Mouse (Mus musculus): Measurements from ENCODE around the gene Cux1. TPM values are rescaled to one million over a fixed set of nuclear protein-coding genes. Genes with fewer than 3 reads are reported as not detected.

Gene Cux1
- polyA plus RNA-seq, 1 experiment from 2014 or later = 117 TPM

DNA sequence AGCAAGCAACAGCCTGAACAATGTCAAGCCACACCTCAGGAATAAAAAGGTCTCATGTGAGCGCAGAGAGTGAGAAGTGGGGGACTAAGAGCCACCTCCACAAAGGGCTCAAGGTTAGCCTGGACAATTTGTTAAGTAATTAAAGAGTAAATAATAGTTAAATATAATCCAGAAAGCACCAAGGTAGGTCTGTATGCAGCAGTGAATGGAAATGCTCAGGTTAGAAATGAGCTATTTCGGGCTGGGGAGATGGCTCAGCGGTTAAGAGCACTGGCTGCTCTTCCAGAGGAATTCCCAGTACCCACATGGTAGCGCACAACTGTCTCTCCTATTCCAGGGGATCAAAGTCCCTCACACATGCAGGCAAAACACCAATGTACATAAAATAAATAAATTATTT lies 59.7 kb downstream of the Cux1 start:
- H3K9me3 ChIP-seq (ENCODE audit: control insufficient read depth, low read length) = no peaks in the 10 kb centered on the region
- no peak overlapping the region for H3K9ac ChIP-seq (ENCODE audit: low read length)
- ATAC-seq (ENCODE audit: low read depth) = no peak
- H3K4me2 ChIP-seq (ENCODE audit: low read depth, low read length) = no peak overlapping the region
- H3K4me1 ChIP-seq (replicated peaks; ENCODE audit: control insufficient read depth, insufficient read depth, low read length) = peaks cover 27% of the 10 kb centered on the region
- WGBS = 79% methylated on average over 4 of the region's 4 CpGs
- H3K4me3 ChIP-seq (ENCODE audit: low read length) = no peak overlapping the region
- no peak overlapping the region for H3K27ac ChIP-seq (ENCODE audit: low read length)
- H3K36me3 ChIP-seq (ENCODE audit: control insufficient read depth, insufficient read depth, low read length) = no peaks in the 10 kb centered on the region
- H3K27me3 ChIP-seq (ENCODE audit: control insufficient read depth, insufficient read depth, low read depth, low read length) = no peaks in the 10 kb centered on the region

DNA sequence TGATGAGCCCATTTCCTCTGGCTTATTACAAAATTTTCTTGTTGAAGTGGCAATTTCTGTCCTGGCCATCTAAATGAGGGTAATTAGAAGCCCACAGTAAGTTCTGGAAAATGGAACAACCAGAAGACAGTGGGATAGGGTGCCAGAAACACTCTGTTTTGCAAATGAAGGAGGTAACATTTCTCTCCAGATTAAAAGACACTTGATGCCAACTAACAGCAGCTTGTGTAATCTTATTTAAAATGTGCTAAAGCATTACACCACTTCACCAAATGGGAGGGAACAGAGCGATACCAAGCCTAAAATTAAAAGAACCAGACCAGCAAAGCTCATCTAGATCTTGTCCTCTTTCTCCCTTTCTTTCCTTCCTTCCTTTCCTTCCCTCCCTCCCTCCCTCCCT lies 61.0 kb downstream of the Cux1 start:
- no peak for ATAC-seq (ENCODE audit: low read depth)
- no peak overlapping the region for H3K4me3 ChIP-seq (ENCODE audit: low read length)
- H3K9ac ChIP-seq (ENCODE audit: low read length) = no peak overlapping the region
- no peak overlapping the region for H3K27ac ChIP-seq (ENCODE audit: low read length)
- H3K4me1 ChIP-seq (replicated peaks; ENCODE audit: control insufficient read depth, insufficient read depth, low read length) = peaks cover 28% of the 10 kb centered on the region
- no peak overlapping the region for H3K4me2 ChIP-seq (ENCODE audit: low read depth, low read length)
- no peaks in the 10 kb centered on the region for H3K36me3 ChIP-seq (ENCODE audit: control insufficient read depth, insufficient read depth, low read length)
- H3K9me3 ChIP-seq (ENCODE audit: control insufficient read depth, low read length) = no peaks in the 10 kb centered on the region
- H3K27me3 ChIP-seq (ENCODE audit: control insufficient read depth, insufficient read depth, low read depth, low read length) = no peaks in the 10 kb centered on the region
- WGBS = 69% methylated on average over 1 of the region's 1 CpGs

DNA sequence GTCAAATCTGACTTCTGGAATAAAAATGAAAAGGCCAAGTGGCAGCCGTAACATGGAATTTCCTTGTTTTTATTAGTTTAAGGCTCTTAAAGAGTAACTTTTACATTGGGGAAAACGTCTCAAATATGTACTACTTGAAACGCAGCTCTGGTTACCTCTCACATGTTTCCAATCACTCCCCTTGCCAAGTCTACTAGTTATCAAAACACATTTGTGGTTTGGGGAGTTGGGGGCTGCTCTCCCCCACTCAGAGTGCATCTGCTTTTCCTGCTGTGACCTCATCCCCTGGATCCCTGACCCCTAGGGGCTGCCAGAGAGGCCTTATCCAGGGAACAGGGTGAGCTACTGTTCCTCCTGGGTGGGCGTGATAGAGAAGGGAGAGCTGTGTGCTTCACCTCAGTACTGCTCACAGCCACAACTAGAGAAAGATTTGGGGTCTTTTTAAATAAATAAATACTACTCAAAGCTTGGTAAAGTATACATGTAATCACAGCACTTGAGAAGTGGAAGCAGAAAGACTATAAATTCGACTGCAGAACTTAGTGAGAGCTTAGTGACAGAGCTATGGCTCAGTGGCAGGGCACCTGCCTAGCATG lies 64.7 kb downstream of the Cux1 start:
- H3K27ac ChIP-seq (ENCODE audit: low read length) = 0 out of 2 replicates have a peak overlapping the region, but pooled peaks have one; percentile 16
- no peaks in the 10 kb centered on the region for H3K36me3 ChIP-seq (ENCODE audit: control insufficient read depth, insufficient read depth, low read length)
- no peak for ATAC-seq (ENCODE audit: low read depth)
- H3K27me3 ChIP-seq (ENCODE audit: control insufficient read depth, insufficient read depth, low read depth, low read length) = no peaks in the 10 kb centered on the region
- WGBS = 22% methylated on average over 5 of the region's 5 CpGs
- H3K4me1 ChIP-seq (replicated peaks; ENCODE audit: control insufficient read depth, insufficient read depth, low read length) = peaks cover 49% of the 10 kb centered on the region
- no peak overlapping the region for H3K9ac ChIP-seq (ENCODE audit: low read length)
- no peak overlapping the region for H3K4me3 ChIP-seq (ENCODE audit: low read length)
- H3K9me3 ChIP-seq (ENCODE audit: control insufficient read depth, low read length) = no peaks in the 10 kb centered on the region
- H3K4me2 ChIP-seq (ENCODE audit: low read depth, low read length) = no peak overlapping the region

DNA sequence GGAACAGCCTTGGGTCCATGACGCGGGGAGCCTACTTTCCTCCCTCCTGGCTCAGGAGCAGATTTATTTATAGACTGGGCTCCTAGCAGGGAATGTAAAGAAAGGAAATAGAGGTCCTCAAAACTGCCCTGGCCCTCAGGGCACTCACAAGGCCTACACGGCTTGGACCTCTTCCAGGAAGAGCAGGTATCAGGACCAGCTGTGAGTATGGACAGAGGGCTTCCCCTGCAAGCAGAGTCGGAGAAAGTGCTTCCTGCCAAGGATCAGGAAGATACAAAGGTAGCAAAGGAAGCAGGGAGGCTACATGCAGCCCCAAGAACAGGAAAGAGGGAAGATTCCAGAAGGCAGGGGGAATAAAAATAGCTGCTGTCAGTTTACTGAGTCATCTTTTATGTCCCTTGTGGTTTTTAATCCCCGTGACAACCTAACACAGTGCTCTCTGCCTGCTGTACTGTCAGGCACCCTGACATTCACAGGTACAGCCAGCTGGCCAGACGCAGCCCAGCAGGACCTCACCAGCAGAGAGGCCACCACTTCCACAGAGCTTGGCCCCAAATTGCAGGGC lies 66.9 kb downstream of the Cux1 start:
- Histone ChIP-seq H3K9ac (ENCODE audit: low read length) (no peak overlapping the region), H3K27ac (ENCODE audit: low read length) (peak overlapping the region; percentile 15; the same call in 1 of the 2 replicates), H3K9me3 (ENCODE audit: control insufficient read depth, low read length) (no peaks in the 10 kb centered on the region), H3K4me1 (replicated peaks; ENCODE audit: control insufficient read depth, insufficient read depth, low read length) (peaks cover 47% of the 10 kb centered on the region), H3K27me3 (ENCODE audit: control insufficient read depth, insufficient read depth, low read depth, low read length) (no peaks in the 10 kb centered on the region), H3K4me3 (ENCODE audit: low read length) (no peak overlapping the region), H3K4me2 (ENCODE audit: low read depth, low read length) (no peak overlapping the region), H3K36me3 (ENCODE audit: control insufficient read depth, insufficient read depth, low read length) (no peaks in the 10 kb centered on the region)
- WGBS = 28% methylated on average over 6 of the region's 6 CpGs
- peak; percentile 36; the same call in 1 of the 2 replicates for ATAC-seq (ENCODE audit: low read depth)

DNA sequence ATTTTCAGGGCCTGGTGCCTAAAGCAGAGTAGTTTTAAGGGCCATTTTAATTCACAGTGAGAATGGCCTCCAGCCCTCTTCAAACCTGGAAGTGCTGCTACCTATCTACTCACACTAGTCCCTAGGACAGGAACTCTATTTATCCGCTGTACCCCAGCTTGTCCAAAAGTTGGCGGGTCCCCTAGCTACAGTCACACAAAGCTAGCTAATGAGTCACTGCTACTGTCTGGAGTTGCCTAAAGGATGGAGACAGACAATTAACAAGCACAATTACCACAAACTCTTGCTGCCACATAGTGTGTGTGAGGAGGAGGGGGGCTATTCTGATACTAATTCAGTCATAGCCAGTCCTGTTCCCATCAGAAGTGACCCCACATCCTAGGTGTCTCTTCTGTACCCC lies 68.0 kb downstream of the Cux1 start:
- H3K27ac ChIP-seq (ENCODE audit: low read length) = peak overlapping the region; percentile 68
- WGBS = 67% methylated on average over 2 of the region's 2 CpGs
- H3K4me2 ChIP-seq (ENCODE audit: low read depth, low read length) = no peak overlapping the region
- H3K27me3 ChIP-seq (ENCODE audit: control insufficient read depth, insufficient read depth, low read depth, low read length) = no peaks in the 10 kb centered on the region
- no peaks in the 10 kb centered on the region for H3K36me3 ChIP-seq (ENCODE audit: control insufficient read depth, insufficient read depth, low read length)
- no peak for ATAC-seq (ENCODE audit: low read depth)
- H3K4me3 ChIP-seq (ENCODE audit: low read length) = no peak overlapping the region
- peaks cover 44% of the 10 kb centered on the region for H3K4me1 ChIP-seq (replicated peaks; ENCODE audit: control insufficient read depth, insufficient read depth, low read length)
- H3K9me3 ChIP-seq (ENCODE audit: control insufficient read depth, low read length) = no peaks in the 10 kb centered on the region
- no peak overlapping the region for H3K9ac ChIP-seq (ENCODE audit: low read length)

DNA sequence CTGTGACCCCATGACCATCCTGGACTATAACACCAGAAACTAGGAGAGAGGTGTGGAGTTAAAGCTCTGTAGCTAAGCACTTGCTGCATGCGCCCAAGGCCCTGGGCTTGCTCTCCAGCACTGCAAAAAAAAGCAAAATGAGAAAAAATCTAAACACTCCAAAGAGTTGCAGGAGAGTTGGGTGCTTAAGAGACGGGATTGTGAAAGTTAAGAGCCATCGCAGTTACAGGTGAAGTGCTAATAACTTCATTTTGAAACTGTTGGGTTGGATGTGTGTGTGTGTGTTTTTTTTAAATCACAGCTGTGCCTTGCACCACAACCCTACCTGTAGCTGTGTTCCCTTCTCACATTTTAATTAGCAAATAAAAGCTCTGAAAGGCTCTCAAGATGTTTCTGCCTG lies 68.5 kb downstream of the Cux1 start:
- WGBS = 55% methylated on average over 3 of the region's 3 CpGs
- no peak overlapping the region for H3K9ac ChIP-seq (ENCODE audit: low read length)
- no peak overlapping the region for H3K4me3 ChIP-seq (ENCODE audit: low read length)

DNA sequence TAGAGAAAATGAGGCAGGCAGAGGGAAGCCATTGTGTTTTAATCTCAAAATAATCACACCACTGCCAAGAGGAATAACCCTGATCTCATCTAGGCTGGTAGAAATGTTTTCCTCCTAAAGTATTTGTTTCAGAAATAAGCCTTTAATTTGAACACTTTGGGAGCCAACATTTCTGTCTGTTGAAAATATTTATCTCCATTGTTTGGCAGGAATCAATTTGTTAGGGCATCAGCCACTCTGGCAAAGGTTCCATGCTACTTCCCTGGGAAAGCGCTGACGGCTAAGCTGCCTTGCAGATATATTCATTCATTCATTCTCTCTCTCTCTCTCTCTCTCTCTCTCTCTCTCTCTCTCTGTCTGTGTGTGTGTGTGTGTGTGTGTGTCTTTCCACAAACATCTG lies 70.0 kb downstream of the Cux1 start:
- WGBS = 71% methylated on average over 2 of the region's 2 CpGs
- no peak overlapping the region for H3K4me2 ChIP-seq (ENCODE audit: low read depth, low read length)
- H3K36me3 ChIP-seq (ENCODE audit: control insufficient read depth, insufficient read depth, low read length) = no peaks in the 10 kb centered on the region
- ATAC-seq (ENCODE audit: low read depth) = no peak
- H3K4me1 ChIP-seq (replicated peaks; ENCODE audit: control insufficient read depth, insufficient read depth, low read length) = peaks cover 29% of the 10 kb centered on the region
- H3K9ac ChIP-seq (ENCODE audit: low read length) = no peak overlapping the region
- H3K9me3 ChIP-seq (ENCODE audit: control insufficient read depth, low read length) = no peaks in the 10 kb centered on the region
- H3K27ac ChIP-seq (ENCODE audit: low read length) = no peak overlapping the region
- H3K4me3 ChIP-seq (ENCODE audit: low read length) = no peak overlapping the region
- H3K27me3 ChIP-seq (ENCODE audit: control insufficient read depth, insufficient read depth, low read depth, low read length) = no peaks in the 10 kb centered on the region

More for the DNA sequence above, 68.5 kb downstream of the Cux1 start:
- no peaks in the 10 kb centered on the region for H3K36me3 ChIP-seq (ENCODE audit: control insufficient read depth, insufficient read depth, low read length)
- H3K4me2 ChIP-seq (ENCODE audit: low read depth, low read length) = no peak overlapping the region
- peak; percentile 37 for ATAC-seq (ENCODE audit: low read depth)
- H3K9me3 ChIP-seq (ENCODE audit: control insufficient read depth, low read length) = no peaks in the 10 kb centered on the region
- H3K4me1 ChIP-seq (replicated peaks; ENCODE audit: control insufficient read depth, insufficient read depth, low read length) = peaks cover 41% of the 10 kb centered on the region
- H3K27ac ChIP-seq (ENCODE audit: low read length) = peak overlapping the region; percentile 68
- no peaks in the 10 kb centered on the region for H3K27me3 ChIP-seq (ENCODE audit: control insufficient read depth, insufficient read depth, low read depth, low read length)

DNA sequence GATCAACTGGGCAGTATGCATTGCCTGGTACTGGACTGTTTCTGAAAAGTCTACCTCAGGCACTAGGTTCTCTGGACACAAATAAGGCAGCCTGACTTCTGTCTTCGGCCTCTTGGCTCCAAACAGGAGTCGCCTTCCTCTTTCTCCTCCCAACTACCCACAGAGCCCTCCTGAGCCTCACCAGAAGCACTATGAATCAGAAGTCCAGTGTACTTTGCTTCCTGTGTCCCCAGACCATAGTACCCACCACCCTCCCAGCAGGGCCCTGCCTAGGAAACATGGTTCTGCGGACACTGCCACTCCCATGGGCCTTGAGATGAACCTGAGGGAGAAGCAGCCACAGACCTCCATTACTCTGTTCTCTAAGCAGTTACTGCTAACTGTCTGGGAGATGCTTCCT lies 71.7 kb downstream of the Cux1 start:
- Histone ChIP-seq H3K9ac (ENCODE audit: low read length) (no peak overlapping the region), H3K36me3 (ENCODE audit: control insufficient read depth, insufficient read depth, low read length) (no peaks in the 10 kb centered on the region), H3K27me3 (ENCODE audit: control insufficient read depth, insufficient read depth, low read depth, low read length) (no peaks in the 10 kb centered on the region), H3K4me2 (ENCODE audit: low read depth, low read length) (no peak overlapping the region), H3K27ac (ENCODE audit: low read length) (no peak overlapping the region), H3K9me3 (ENCODE audit: control insufficient read depth, low read length) (no peaks in the 10 kb centered on the region), H3K4me1 (replicated peaks; ENCODE audit: control insufficient read depth, insufficient read depth, low read length) (peaks cover 17% of the 10 kb centered on the region), H3K4me3 (ENCODE audit: low read length) (no peak overlapping the region)
- 88% methylated on average over 3 of the region's 3 CpGs for WGBS
- ATAC-seq (ENCODE audit: low read depth) = no peak

DNA sequence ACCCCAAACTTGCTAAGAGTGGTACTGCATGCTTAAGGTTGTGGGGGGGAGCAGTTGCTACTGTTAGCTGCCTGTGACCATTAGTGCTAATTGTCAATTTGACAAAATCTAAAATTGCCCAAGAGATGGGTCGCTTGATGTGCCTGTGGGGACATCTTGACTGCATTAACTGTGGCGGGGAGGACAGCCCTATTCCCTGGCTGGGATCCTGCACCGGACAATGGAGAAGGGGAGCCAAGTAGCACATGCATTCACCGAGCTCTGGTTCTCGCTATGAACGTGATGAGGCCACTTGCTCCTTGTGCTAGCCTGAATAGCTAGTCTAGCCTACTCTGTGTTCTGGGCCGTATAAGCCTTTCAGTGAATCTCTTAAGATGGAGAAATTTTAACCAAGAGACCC lies 72.4 kb downstream of the Cux1 start:
- no peaks in the 10 kb centered on the region for H3K9me3 ChIP-seq (ENCODE audit: control insufficient read depth, low read length)
- H3K4me1 ChIP-seq (replicated peaks; ENCODE audit: control insufficient read depth, insufficient read depth, low read length) = peaks cover 11% of the 10 kb centered on the region
- no peak for ATAC-seq (ENCODE audit: low read depth)
- H3K9ac ChIP-seq (ENCODE audit: low read length) = no peak overlapping the region
- H3K36me3 ChIP-seq (ENCODE audit: control insufficient read depth, insufficient read depth, low read length) = no peaks in the 10 kb centered on the region
- WGBS = 87% methylated on average over 7 of the region's 7 CpGs
- H3K27me3 ChIP-seq (ENCODE audit: control insufficient read depth, insufficient read depth, low read depth, low read length) = no peaks in the 10 kb centered on the region
- H3K4me2 ChIP-seq (ENCODE audit: low read depth, low read length) = no peak overlapping the region
- no peak overlapping the region for H3K27ac ChIP-seq (ENCODE audit: low read length)
- no peak overlapping the region for H3K4me3 ChIP-seq (ENCODE audit: low read length)

Measured in lung, embryonic 16.5 days (tissue).